Mouse (Mus musculus): ENCODE measurements around the gene 6030408B16Rik. TPM values are rescaled to one million over a fixed set of nuclear protein-coding genes. Genes with fewer than 3 reads are reported as not detected.
A peak's percentile ranks its signal among the peaks of the same experiment; 100 is the strongest.

Gene 6030408B16Rik
- polyA plus RNA-seq, 1 experiment: not detected

DNA sequence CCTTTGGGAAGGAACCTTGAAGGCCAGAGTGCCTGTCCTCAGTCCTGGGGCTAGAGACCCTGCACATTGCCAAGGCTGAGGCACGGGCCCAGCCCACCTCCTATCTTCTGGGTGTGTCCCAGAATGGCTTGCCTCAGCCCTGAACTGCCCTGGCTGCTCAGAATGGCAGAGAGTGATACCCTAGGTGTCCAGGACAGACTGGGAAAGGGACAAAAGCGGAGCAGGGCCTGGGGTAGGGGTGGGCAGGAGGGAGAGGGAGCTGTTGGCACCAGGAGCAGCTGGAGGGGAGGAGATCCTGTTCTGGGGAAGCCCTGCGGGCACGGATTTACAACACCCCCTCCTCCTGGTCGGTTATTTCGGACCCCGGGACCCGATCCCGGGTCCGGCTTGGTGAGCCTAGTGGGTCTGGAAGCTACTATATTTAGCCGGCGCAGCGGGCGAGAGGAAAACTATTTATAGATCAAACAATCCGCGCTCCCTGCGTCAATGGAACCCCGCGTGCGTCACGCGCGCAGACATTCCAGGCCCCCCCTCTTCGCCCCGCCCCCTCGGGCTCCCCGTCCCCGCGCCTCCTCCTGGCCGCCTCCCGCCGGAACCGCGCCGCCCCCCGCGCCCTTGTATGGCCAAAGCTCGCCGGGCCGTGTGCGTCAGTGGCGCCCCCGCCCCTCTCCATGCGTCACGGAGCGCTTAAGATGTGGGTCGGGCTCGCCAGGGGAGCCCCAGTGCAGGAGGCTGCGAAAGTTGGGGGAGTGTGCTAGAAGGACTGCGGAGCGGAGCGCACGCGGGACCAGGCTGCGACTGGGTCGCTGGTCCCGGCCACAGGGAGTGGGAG, 26.7 kb upstream of the 6030408B16Rik start:
- Histone ChIP-seq H3K9me3 (replicated peaks; ENCODE audit: control insufficient read depth, insufficient read depth, low read length, poor library complexity, severe bottlenecking) (no peaks in the 10 kb centered on the region), H3K36me3 (ENCODE audit: control insufficient read depth, insufficient read depth, low read length, poor library complexity, severe bottlenecking) (peaks cover 13% of the 10 kb centered on the region), H3K9ac (ENCODE audit: low read depth, poor library complexity, severe bottlenecking) (peak overlapping the region; percentile 40), H3K4me3 (ENCODE audit: low read depth, low read length) (peak overlapping the region; percentile 68), H3K4me1 (ENCODE audit: control insufficient read depth, insufficient read depth, low read length) (peaks cover 10% of the 10 kb centered on the region), H3K27ac (ENCODE audit: insufficient read depth, low read length) (peak overlapping the region; percentile 39), H3K27me3 (ENCODE audit: control insufficient read depth, insufficient read depth, low read length, poor library complexity, severe bottlenecking) (no peaks in the 10 kb centered on the region)
- TF ChIP-seq EP300 (IDR thresholded peaks at IDR 0.05; ENCODE audit: insufficient read depth, low read depth, low read length) (0 out of 2 replicates have a peak, but pooled peaks have one; percentile 11), CTCF (IDR thresholded peaks at IDR 0.05; ENCODE audit: low read depth, low read length) (no peak), POLR2A (IDR thresholded peaks at IDR 0.05; ENCODE audit: insufficient read depth, low read length) (peak; percentile 41)

- Histone ChIP-seq H3K36me3 (ENCODE audit: control insufficient read depth, insufficient read depth, low read length, poor library complexity, severe bottlenecking) (peaks cover 21% of the 10 kb centered on the region), H3K27me3 (ENCODE audit: control insufficient read depth, insufficient read depth, low read length, poor library complexity, severe bottlenecking) (no peaks in the 10 kb centered on the region), H3K9me3 (replicated peaks; ENCODE audit: control insufficient read depth, insufficient read depth, low read length, poor library complexity, severe bottlenecking) (no peaks in the 10 kb centered on the region), H3K4me3 (ENCODE audit: low read depth, low read length) (peak overlapping the region; percentile 68), H3K4me1 (ENCODE audit: control insufficient read depth, insufficient read depth, low read length) (peaks cover 13% of the 10 kb centered on the region), H3K27ac (ENCODE audit: insufficient read depth, low read length) (peak overlapping the region; percentile 39), H3K9ac (ENCODE audit: low read depth, poor library complexity, severe bottlenecking) (peak overlapping the region; percentile 40)
- TF ChIP-seq POLR2A (IDR thresholded peaks at IDR 0.05; ENCODE audit: insufficient read depth, low read length) (no peak), CTCF (IDR thresholded peaks at IDR 0.05; ENCODE audit: low read depth, low read length) (no peak), EP300 (IDR thresholded peaks at IDR 0.05; ENCODE audit: insufficient read depth, low read depth, low read length) (peak; percentile 85)
These were observed 25.7 kb upstream of the 6030408B16Rik start for GRCm38 (mm10) chr15:101267053-101268032.

DNA sequence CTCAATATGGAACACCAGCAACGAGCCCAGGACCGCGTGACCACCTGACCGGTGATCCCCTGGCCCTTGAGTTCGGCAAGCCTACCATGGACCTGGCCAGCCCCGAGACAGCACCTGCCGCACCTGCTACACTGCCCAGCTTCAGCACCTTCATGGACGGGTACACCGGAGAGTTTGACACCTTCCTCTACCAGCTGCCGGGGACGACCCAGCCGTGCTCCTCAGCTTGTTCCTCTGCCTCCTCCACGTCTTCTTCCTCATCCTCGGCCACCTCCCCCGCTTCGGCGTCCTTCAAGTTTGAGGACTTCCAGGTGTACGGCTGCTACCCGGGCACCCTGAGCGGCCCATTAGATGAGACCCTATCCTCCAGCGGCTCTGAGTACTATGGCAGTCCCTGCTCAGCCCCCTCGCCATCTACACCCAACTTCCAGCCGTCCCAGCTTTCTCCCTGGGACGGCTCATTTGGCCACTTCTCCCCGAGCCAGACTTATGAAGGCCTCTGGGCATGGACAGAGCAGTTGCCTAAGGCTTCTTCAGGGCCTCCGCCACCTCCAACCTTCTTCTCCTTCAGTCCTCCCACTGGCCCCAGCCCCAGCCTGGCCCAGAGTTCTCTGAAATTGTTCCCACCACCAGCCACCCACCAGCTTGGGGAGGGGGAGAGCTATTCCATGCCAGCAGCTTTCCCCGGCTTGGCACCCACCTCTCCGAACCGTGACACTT, 22.8 kb upstream of the 6030408B16Rik start:
- TF ChIP-seq POLR2A (IDR thresholded peaks at IDR 0.05; ENCODE audit: insufficient read depth, low read length) (no peak), EP300 (IDR thresholded peaks at IDR 0.05; ENCODE audit: insufficient read depth, low read depth, low read length) (no peak), CTCF (IDR thresholded peaks at IDR 0.05; ENCODE audit: low read depth, low read length) (no peak)
- no peak overlapping the region for H3K9ac ChIP-seq (ENCODE audit: low read depth, poor library complexity, severe bottlenecking)
- no peak overlapping the region for H3K27ac ChIP-seq (ENCODE audit: insufficient read depth, low read length)
- H3K9me3 ChIP-seq (replicated peaks; ENCODE audit: control insufficient read depth, insufficient read depth, low read length, poor library complexity, severe bottlenecking): no peaks in the 10 kb centered on the region
- H3K27me3 ChIP-seq (ENCODE audit: control insufficient read depth, insufficient read depth, low read length, poor library complexity, severe bottlenecking): no peaks in the 10 kb centered on the region
- H3K4me1 ChIP-seq (ENCODE audit: control insufficient read depth, insufficient read depth, low read length): peaks cover 15% of the 10 kb centered on the region
- H3K36me3 ChIP-seq (ENCODE audit: control insufficient read depth, insufficient read depth, low read length, poor library complexity, severe bottlenecking): peaks cover 38% of the 10 kb centered on the region
- no peak overlapping the region for H3K4me3 ChIP-seq (ENCODE audit: low read depth, low read length)

- no peak for TF ChIP-seq CTCF (IDR thresholded peaks at IDR 0.05; ENCODE audit: low read depth, low read length)
- no peak for TF ChIP-seq POLR2A (IDR thresholded peaks at IDR 0.05; ENCODE audit: insufficient read depth, low read length)
- TF ChIP-seq EP300 (IDR thresholded peaks at IDR 0.05; ENCODE audit: insufficient read depth, low read depth, low read length): no peak
- H3K9ac ChIP-seq (ENCODE audit: low read depth, poor library complexity, severe bottlenecking): no peak overlapping the region
- no peak overlapping the region for H3K4me3 ChIP-seq (ENCODE audit: low read depth, low read length)
- H3K4me1 ChIP-seq (ENCODE audit: control insufficient read depth, insufficient read depth, low read length): peaks cover 12% of the 10 kb centered on the region
- H3K27ac ChIP-seq (ENCODE audit: insufficient read depth, low read length): no peak overlapping the region
- H3K36me3 ChIP-seq (ENCODE audit: control insufficient read depth, insufficient read depth, low read length, poor library complexity, severe bottlenecking): peaks cover 38% of the 10 kb centered on the region
- no peaks in the 10 kb centered on the region for H3K9me3 ChIP-seq (replicated peaks; ENCODE audit: control insufficient read depth, insufficient read depth, low read length, poor library complexity, severe bottlenecking)
- H3K27me3 ChIP-seq (ENCODE audit: control insufficient read depth, insufficient read depth, low read length, poor library complexity, severe bottlenecking): no peaks in the 10 kb centered on the region
These were observed 21.9 kb upstream of the 6030408B16Rik start for GRCm38 (mm10) chr15:101271107-101271506.

- no peak overlapping the region for H3K9ac ChIP-seq (ENCODE audit: low read depth, poor library complexity, severe bottlenecking)
- H3K27ac ChIP-seq (ENCODE audit: insufficient read depth, low read length): no peak overlapping the region
- H3K4me1 ChIP-seq (ENCODE audit: control insufficient read depth, insufficient read depth, low read length): peaks cover 12% of the 10 kb centered on the region
- H3K9me3 ChIP-seq (replicated peaks; ENCODE audit: control insufficient read depth, insufficient read depth, low read length, poor library complexity, severe bottlenecking): no peaks in the 10 kb centered on the region
- no peaks in the 10 kb centered on the region for H3K27me3 ChIP-seq (ENCODE audit: control insufficient read depth, insufficient read depth, low read length, poor library complexity, severe bottlenecking)
- peak overlapping the region; percentile 18; the same call in 1 of the 2 replicates for H3K4me3 ChIP-seq (ENCODE audit: low read depth, low read length)
- TF ChIP-seq EP300 (IDR thresholded peaks at IDR 0.05; ENCODE audit: insufficient read depth, low read depth, low read length): no peak
- peaks cover 38% of the 10 kb centered on the region for H3K36me3 ChIP-seq (ENCODE audit: control insufficient read depth, insufficient read depth, low read length, poor library complexity, severe bottlenecking)
These were observed 21.5 kb upstream of the 6030408B16Rik start for GRCm38 (mm10) chr15:101271513-101271912.
